Mouse (Mus musculus) kidney, postnatal 14 days (tissue): ENCODE data around the gene Olfr1442.
A peak's percentile ranks its signal among the peaks of the same experiment; 100 is the strongest.
"Not testable (repeated sequence)": the region's sequence is repeated elsewhere in the genome, so short reads cannot be mapped to it uniquely, and the experiment has no call there.

Experiments
- DNase-seq: peaks from one replicate; pipeline ENCODE4 v3.0.0; 2022; ENCODE audit warnings: mixed read lengths

The Olfr1442 gene

GRCm38 (mm10) chr19:12670139-12670538 is at the start of gene Olfr1442:
Gene Olfr1442, plus strand, starts transcription at chr19:12670439.
- DNase-seq, result no peak

GRCm38 (mm10) chr19:12633176-12633575 is 37.1 kb upstream of the Olfr1442 start, which contains the start of gene Glyat:
Gene Glyat, plus strand, starts transcription at chr19:12633308.
- DNase-seq, result peak; percentile 53

GRCm38 (mm10) chr19:12634259-12634658 is 36.0 kb upstream of the Olfr1442 start:
- DNase-seq, result no peak

GRCm38 (mm10) chr19:12634963-12635362 is 35.3 kb upstream of the Olfr1442 start:
- no peak for DNase-seq

- DNase-seq, result no peak
Observed at GRCm38 (mm10) chr19:12636863-12637262, 33.4 kb upstream of the Olfr1442 start.

GRCm38 (mm10) chr19:12638049-12638448 is 32.2 kb upstream of the Olfr1442 start:
- no peak for DNase-seq

GRCm38 (mm10) chr19:12649511-12649910 is 20.7 kb upstream of the Olfr1442 start:
- DNase-seq, result no peak

- no peak for DNase-seq
Observed at GRCm38 (mm10) chr19:12666156-12666555, 4.1 kb upstream of the Olfr1442 start.

GRCm38 (mm10) chr19:12668601-12669000 is 1.6 kb upstream of the Olfr1442 start:
- DNase-seq, result not testable (repeated sequence)

GRCm38 (mm10) chr19:12671051-12671450 is 812 bp downstream of the Olfr1442 start:
- DNase-seq, result no peak

GRCm38 (mm10) chr19:12677812-12678211 is 7.6 kb downstream of the Olfr1442 start, which contains the start of gene Olfr1443:
Gene Olfr1443, plus strand, starts transcription at chr19:12678112.
- DNase-seq, result no peak

- no peak for DNase-seq
Observed at GRCm38 (mm10) chr19:12684638-12685037, 14.4 kb downstream of the Olfr1442 start.

- no peak for DNase-seq
Observed at GRCm38 (mm10) chr19:12685231-12685630, 15.0 kb downstream of the Olfr1442 start.

- DNase-seq, result peak; percentile 68
Observed at GRCm38 (mm10) chr19:12695590-12695989, 25.4 kb downstream of the Olfr1442 start, which contains the start of gene Keg1. Gene Keg1, plus strand, starts transcription at chr19:12695786.

GRCm38 (mm10) chr19:12696221-12696620 is 26.0 kb downstream of the Olfr1442 start:
- no peak for DNase-seq

GRCm38 (mm10) chr19:12708458-12708857 is 38.2 kb downstream of the Olfr1442 start:
- DNase-seq, result peak; percentile 32

GRCm38 (mm10) chr19:12708986-12709385 is 38.7 kb downstream of the Olfr1442 start:
- no peak for DNase-seq

GRCm38 (mm10) chr19:12719189-12719588 is 49.0 kb downstream of the Olfr1442 start:
- DNase-seq, result no peak

GRCm38 (mm10) chr19:12720463-12720862 is 50.2 kb downstream of the Olfr1442 start:
- DNase-seq, result no peak

- DNase-seq, result peak; percentile 3
Observed at GRCm38 (mm10) chr19:12720919-12721318, 50.7 kb downstream of the Olfr1442 start.

GRCm38 (mm10) chr19:12721596-12721995 is 51.4 kb downstream of the Olfr1442 start:
- DNase-seq, result not testable (repeated sequence)

- peak; percentile 53 for DNase-seq
Observed at GRCm38 (mm10) chr19:12722308-12722707, 52.1 kb downstream of the Olfr1442 start.

- no peak for DNase-seq
Observed at GRCm38 (mm10) chr19:12725851-12726250, 55.6 kb downstream of the Olfr1442 start.
